Mouse (Mus musculus): ENCODE data around the gene Gmpr. TPM values are rescaled to one million over a fixed set of nuclear protein-coding genes. Genes with fewer than 3 reads are reported as not detected.

Gene Gmpr
- polyA plus RNA-seq, 1 experiment from 2014 or later, result 366 TPM

DNA sequence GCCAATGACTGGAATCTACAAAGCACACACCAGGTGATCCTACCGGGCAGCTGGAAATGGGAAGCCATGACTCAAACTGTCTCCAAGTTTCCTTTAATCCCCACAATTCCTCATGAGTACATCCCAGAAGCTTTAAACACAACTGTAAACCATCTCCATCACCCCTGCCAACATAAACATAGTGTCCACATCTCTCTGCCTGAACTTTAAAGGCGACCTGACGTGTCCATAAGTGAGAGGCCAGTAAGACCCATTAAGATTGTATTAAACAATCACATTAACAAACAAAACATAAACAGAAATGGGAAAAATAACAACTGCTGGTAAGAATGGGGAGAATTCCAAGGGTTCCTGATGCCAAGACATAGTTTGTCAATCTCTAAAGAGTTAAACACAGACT, 72.5 kb downstream of the Gmpr start:
- no peak for ATAC-seq
- no peak overlapping the region for H3K4me3 ChIP-seq
- H3K36me3 ChIP-seq, result no peaks in the 10 kb centered on the region
- H3K9me3 ChIP-seq (replicated peaks), result no peaks in the 10 kb centered on the region
- WGBS (ENCODE audit: insufficient replicate concordance), result 70% methylated on average over 3 of the region's 3 CpGs
- no peaks in the 10 kb centered on the region for H3K27me3 ChIP-seq (replicated peaks)
- no peak overlapping the region for H3K9ac ChIP-seq
- no peak overlapping the region for H3K4me2 ChIP-seq
- no peak overlapping the region for H3K27ac ChIP-seq
- H3K4me1 ChIP-seq, result no peaks in the 10 kb centered on the region

DNA sequence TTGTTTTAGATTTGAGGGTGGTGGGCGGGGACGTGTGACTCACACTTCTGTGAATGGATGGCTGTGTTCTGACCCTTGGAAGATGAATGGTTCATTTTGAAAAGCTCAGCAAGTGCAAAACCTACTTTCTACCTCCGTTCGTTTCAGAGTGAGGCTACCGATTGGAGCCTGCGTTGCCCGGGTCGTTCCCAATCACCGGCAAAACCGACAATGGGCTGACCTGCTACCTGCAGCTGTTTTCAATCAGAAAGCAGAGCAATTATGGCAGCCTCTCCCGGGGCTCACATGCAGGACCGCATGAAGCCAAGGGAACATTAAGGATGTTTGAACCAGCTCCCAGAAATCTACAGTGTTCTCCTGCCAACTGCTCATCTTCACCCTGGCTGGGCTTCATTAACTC, 75.0 kb downstream of the Gmpr start:
- no peak overlapping the region for H3K27ac ChIP-seq
- no peak overlapping the region for H3K4me2 ChIP-seq
- H3K9me3 ChIP-seq (replicated peaks), result no peaks in the 10 kb centered on the region
- no peaks in the 10 kb centered on the region for H3K4me1 ChIP-seq
- no peaks in the 10 kb centered on the region for H3K27me3 ChIP-seq (replicated peaks)
- no peak for ATAC-seq
- H3K9ac ChIP-seq, result no peak overlapping the region
- 82% methylated on average over 12 of the region's 12 CpGs for WGBS (ENCODE audit: insufficient replicate concordance)
- no peak overlapping the region for H3K4me3 ChIP-seq
- no peaks in the 10 kb centered on the region for H3K36me3 ChIP-seq

DNA sequence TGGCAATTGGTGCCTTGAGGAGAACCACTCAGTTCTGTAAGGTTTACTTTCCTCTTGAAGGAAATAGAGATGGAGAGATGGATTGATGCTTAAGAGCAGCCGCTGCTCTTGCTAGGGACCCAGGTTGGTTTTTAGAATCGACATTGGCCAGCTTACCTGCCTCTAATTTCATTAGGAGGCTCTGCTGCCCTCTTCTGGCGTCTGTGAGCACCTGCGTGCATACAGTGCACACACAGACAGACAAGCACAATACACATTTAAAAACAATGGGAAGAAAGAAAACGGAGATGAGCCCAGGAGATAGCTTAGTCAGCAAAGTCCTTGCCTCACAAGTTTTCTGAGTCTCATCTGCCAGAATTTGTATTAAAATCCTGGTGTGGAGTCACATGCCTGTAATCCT, 75.8 kb downstream of the Gmpr start:
- no peaks in the 10 kb centered on the region for H3K36me3 ChIP-seq
- H3K27me3 ChIP-seq (replicated peaks), result no peaks in the 10 kb centered on the region
- ATAC-seq, result no peak
- WGBS (ENCODE audit: insufficient replicate concordance), result 65% methylated on average over 5 of the region's 5 CpGs
- H3K4me2 ChIP-seq, result no peak overlapping the region
- no peak overlapping the region for H3K27ac ChIP-seq
- no peaks in the 10 kb centered on the region for H3K9me3 ChIP-seq (replicated peaks)
- H3K4me1 ChIP-seq, result no peaks in the 10 kb centered on the region
- H3K9ac ChIP-seq, result no peak overlapping the region
- H3K4me3 ChIP-seq, result no peak overlapping the region

DNA sequence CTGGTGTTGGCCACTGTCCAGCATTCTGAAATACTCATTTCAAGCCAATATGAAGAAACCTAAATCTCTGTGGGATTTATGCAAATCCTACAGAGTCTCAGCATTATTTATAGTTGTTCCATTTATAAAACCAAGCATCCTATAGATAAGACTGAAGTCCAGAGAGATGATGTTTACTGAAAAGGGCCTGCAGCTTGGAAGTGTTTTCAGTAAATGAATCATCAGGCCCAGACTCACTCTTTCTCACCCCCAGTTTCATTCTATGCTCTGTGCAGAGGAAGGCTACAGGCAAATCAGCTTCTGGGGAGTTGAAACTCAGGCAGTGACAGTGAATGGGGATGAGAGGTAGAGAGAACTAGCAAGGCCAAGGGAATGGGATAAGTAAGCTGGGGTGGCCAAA, 83.7 kb downstream of the Gmpr start:
- no peaks in the 10 kb centered on the region for H3K9me3 ChIP-seq (replicated peaks)
- no peaks in the 10 kb centered on the region for H3K4me1 ChIP-seq
- no peak overlapping the region for H3K27ac ChIP-seq
- no peak overlapping the region for H3K9ac ChIP-seq
- ATAC-seq, result no peak
- no peaks in the 10 kb centered on the region for H3K27me3 ChIP-seq (replicated peaks)
- H3K4me3 ChIP-seq, result no peak overlapping the region
- no peaks in the 10 kb centered on the region for H3K36me3 ChIP-seq
- no peak overlapping the region for H3K4me2 ChIP-seq

DNA sequence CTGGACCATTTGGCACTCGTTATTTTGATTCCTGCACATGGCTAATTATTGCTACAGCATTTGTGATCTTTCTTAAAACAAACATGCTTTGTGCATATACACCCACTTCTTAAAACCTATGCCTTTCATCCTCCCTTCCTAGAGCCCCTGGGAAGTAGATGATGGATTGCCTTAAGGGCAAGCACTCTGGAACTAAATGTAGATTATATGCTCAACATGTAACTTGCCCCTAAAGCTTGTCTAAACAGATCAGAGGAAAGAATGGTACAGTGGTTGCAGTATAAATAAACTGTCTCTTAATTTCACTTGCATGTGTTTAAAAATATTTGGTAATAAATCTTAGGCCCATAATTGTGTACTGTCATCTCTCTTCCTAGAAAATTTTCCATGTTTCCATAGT, 86.7 kb downstream of the Gmpr start:
- ATAC-seq, result no peak
- WGBS (ENCODE audit: insufficient replicate concordance), result 60% methylated on average over 1 of the region's 1 CpGs

DNA sequence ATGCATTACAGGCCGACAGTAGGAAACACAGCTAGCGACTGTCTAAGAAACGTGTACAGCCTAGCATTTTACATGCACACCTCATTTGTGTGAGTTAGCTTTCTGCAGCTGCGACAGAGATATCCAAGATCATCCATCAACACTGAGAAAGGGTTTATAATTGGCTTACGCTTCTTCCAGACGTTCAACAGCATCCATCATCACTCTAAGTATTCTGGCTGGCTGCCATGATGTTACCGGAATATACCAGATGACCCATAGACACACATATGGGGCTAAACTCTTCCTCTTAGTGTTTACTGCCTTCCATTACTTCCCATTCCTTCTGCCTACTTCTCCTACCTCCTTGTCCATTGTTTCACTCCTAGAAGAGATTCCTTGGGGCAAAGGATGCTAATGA, 88.2 kb downstream of the Gmpr start:
- no peak overlapping the region for H3K4me3 ChIP-seq
- H3K9ac ChIP-seq, result no peak overlapping the region
- ATAC-seq, result no peak
- no peaks in the 10 kb centered on the region for H3K27me3 ChIP-seq (replicated peaks)
- no peak overlapping the region for H3K4me2 ChIP-seq
- H3K36me3 ChIP-seq, result no peaks in the 10 kb centered on the region
- no peaks in the 10 kb centered on the region for H3K4me1 ChIP-seq
- 75% methylated on average over 7 of the region's 7 CpGs for WGBS (ENCODE audit: insufficient replicate concordance)
- H3K9me3 ChIP-seq (replicated peaks), result no peaks in the 10 kb centered on the region
- no peak overlapping the region for H3K27ac ChIP-seq

More for the DNA sequence above, 86.7 kb downstream of the Gmpr start:
- Histone ChIP-seq H3K27me3 (replicated peaks) (no peaks in the 10 kb centered on the region), H3K36me3 (no peaks in the 10 kb centered on the region), H3K4me1 (no peaks in the 10 kb centered on the region), H3K4me2 (no peak overlapping the region), H3K27ac (no peak overlapping the region), H3K9ac (no peak overlapping the region), H3K9me3 (replicated peaks) (no peaks in the 10 kb centered on the region), H3K4me3 (no peak overlapping the region)

DNA sequence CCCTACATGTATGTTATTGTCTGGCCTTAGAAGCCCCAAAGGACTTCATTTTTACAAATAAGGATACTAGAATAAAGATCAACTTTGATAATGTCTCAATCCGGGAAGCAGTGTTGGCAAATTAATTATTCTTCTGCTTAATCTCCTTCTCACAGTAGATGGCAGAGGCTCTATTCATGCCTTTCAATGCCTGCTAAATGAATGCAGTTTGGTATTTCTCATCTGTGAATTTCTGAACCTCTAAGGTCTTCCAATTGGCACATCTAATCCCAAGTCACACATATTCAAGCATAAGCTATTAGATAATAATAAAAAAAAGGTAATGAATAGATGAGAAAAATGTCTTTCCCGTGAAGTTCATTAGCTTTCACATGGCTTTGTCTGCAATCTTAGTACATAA, 92.6 kb downstream of the Gmpr start:
- no peak for ATAC-seq
- Histone ChIP-seq H3K9ac (no peak overlapping the region), H3K4me2 (no peak overlapping the region), H3K27ac (no peak overlapping the region), H3K9me3 (replicated peaks) (no peaks in the 10 kb centered on the region), H3K36me3 (no peaks in the 10 kb centered on the region), H3K4me3 (no peak overlapping the region), H3K4me1 (no peaks in the 10 kb centered on the region), H3K27me3 (replicated peaks) (no peaks in the 10 kb centered on the region)
- 71% methylated on average over 2 of the region's 2 CpGs for WGBS (ENCODE audit: insufficient replicate concordance)

DNA sequence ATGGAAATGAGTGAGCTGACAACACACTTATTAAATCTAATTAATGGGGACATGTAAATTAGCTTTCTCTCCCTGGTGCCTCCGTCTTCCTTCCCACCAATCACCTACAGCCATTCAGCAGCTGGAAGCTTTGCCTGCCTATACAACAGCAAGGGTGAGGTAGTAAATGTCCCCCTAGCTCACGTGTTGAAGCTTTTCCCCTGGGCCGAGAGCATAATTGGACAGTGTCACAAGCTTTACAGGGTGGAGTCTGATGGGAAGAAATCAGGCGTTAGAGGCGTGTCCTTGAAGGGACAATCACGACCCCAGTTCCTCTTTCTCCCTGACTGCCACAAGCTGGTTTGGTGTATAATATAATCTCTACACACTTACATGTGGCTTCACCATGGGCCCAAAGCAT, 93.2 kb downstream of the Gmpr start:
- no peaks in the 10 kb centered on the region for H3K9me3 ChIP-seq (replicated peaks)
- H3K36me3 ChIP-seq, result no peaks in the 10 kb centered on the region
- no peak overlapping the region for H3K4me2 ChIP-seq
- no peak overlapping the region for H3K9ac ChIP-seq
- H3K27ac ChIP-seq, result no peak overlapping the region
- H3K4me3 ChIP-seq, result no peak overlapping the region
- H3K4me1 ChIP-seq, result no peaks in the 10 kb centered on the region
- no peaks in the 10 kb centered on the region for H3K27me3 ChIP-seq (replicated peaks)
- no peak for ATAC-seq
- 26% methylated on average over 6 of the region's 6 CpGs for WGBS (ENCODE audit: insufficient replicate concordance)

Other genes starting within 250 kb of the Gmpr start
- gene Mylip, start 117.7 kb upstream of the Gmpr start, polyA plus RNA-seq (2016; fragmentation: Nextera tagmentation; extraction: Ambion mirVana), result 7.0 and 7.6 TPM in 2 replicates

Measured in liver, embryonic 12.5 days (tissue).